Mouse (Mus musculus): ENCODE results near the gene Dock11.

GRCm38 (mm10) chrX:35889800-35890106 lies 1.1 kb downstream of the Dock11 start:
- TF ChIP-seq CTCF (IDR thresholded peaks at IDR 0.05), result no peak
- TF ChIP-seq EP300 (IDR thresholded peaks at IDR 0.05), result no peak

Measured in lung, postnatal 0 days (tissue).